Mouse (Mus musculus): Measurements from ENCODE around the gene Nup85.

DNA sequence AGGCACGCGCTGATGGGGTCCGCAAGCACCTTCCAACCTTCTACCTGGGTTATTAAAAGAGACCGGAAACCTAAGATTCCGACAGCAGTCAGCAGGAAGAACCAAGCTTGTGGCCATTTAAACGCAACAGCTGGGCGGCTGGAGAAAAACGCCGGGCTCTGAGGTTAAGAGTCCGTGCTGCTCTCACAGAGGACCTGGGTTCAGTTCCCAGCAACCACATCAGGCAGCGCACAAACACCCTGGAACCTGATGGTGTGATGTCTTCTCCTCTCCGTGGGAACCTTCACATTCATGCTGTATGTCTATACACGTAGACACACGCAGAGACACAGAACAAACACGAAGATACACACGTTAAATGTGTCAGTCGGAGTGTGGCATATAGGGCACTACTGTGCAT lies 8.5 kb upstream of the Nup85 start:
- no peak for TF ChIP-seq CTCF (IDR thresholded peaks at IDR 0.05; ENCODE audit: insufficient read depth, low read length)
- TF ChIP-seq POLR2A (IDR thresholded peaks at IDR 0.05; ENCODE audit: borderline replicate concordance, extremely low read depth, low read depth, low read length), result no peak
